Mouse (Mus musculus) layer of hippocampus, postnatal 10 days (tissue): Measurements from ENCODE around the gene Lrrn4cl. TPM values are rescaled to one million over a fixed set of nuclear protein-coding genes. Genes with fewer than 3 reads are reported as not detected.
A peak's percentile ranks its signal among the peaks of the same experiment; 100 is the strongest.
"Not testable (repeated sequence)": the region's sequence is repeated elsewhere in the genome, so short reads cannot be mapped to it uniquely, and the experiment has no call there.

Source experiments
- DNase-seq, 2 experiments: peaks; one replicate each; pipeline ENCODE4 v3.0.0; 2021; ENCODE audit warnings: low spot score in 2 of 2
- long read RNA-seq: library from polyadenylated mRNA; stranded (forward); transcript quantifications from one replicate; pipeline ENCODE4 v2.0.0, GENCODE M21; 2023
- total RNA-seq, 2 experiments: library from RNA; stranded (reverse); gene quantifications; 2 replicates each; pipeline ENCODE4 v1.2.3; 2021

Lrrn4cl gene
- under 1 TPM; 0.66 to 0.78 TPM for total RNA-seq
- long read RNA-seq: 0 reads

DNA sequence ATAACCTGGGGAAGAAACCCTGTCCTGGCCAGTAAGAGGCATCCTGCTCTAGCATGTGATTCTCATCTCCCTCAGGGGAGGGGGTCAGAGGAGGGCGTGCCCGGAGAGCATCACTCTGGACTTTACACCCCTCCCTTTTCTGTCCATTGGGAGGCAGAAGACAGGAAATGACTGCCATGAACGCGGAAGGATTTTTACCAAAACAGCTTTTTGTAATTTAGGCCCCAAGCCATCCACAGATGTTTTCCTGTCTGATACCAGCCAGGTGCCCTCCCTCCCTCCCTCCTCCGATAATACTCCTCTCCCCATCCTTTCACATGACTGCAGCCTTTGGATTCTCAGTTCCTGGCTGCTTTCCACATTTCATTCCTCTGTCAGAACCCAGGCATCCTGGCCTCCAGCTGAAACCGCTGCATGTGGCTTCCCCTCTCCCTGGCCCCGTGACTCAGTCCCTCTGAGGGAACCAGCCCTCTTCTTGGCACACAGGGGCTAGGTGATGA, at the start of gene Lrrn4cl:
Gene Lrrn4cl (plus strand): TSS at position 367 of the 500 bp plus-strand sequence.
- DNase-seq: no peak

DNA sequence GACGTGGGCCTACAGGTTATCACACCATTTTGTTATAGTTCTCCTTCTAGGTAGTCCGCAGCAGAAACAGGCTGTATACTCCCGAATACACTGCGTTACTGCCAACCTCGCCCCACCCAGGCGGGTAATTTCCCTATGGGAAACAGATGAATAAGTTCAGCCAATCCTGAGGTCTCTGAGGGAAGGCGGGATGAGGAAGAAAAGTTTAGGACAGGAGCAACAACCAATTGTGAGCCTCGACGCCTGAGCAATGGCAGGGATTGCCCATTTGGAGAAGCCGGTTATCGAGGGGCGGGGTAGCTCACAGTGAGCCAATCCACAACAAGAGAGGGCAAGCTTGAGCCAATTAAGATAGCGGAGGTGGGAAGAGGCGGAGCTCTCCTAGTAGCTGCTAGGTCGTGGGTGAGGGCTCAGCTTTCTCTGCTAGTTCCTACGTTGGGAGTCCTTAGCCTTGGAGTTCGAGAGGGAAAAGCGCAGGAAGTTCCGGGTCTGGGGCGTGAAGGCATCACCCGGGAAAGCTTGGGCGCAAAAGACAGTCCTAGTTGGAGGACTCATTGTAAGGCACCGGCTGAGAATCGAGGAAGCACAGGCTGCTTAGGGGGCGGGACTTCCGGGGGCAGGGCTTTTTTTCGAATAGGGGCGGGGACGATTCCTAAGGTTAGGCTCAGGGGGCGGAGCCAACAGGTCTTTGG, 48.3 kb upstream of the Lrrn4cl start, which contains the start of gene Zbtb3:
Gene Zbtb3 (plus strand): TSS at position 426 of the 692 bp plus-strand sequence.
- DNase-seq: peak; percentile 90

DNA sequence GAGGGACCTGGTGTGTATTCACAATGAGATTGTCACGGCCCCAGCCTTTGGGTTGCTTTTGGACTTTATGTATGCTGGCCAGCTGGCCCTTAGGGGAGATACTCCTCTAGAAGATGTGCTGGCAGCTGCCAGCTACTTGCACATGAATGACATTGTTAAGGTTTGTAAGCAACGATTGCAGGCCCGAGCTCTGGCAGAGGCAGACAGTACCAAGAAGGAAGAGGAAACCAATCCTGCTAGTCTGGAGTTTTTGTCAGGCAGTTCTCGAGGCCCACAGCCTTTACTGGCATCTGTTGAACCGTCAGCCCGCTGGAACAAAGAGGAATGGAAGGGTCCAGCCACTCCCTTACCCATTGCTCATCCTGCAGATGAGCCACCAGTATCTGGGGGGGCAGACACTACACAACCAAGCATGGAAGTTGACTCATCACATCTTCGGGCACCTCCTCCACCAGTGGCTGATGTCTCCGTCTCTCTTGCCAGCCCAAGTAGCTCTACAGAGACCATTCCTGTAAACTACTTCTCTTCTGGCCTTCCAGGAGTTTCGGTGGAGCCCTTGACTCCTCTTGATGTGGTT, 47.3 kb upstream of the Lrrn4cl start:
- DNase-seq: no peak

DNA sequence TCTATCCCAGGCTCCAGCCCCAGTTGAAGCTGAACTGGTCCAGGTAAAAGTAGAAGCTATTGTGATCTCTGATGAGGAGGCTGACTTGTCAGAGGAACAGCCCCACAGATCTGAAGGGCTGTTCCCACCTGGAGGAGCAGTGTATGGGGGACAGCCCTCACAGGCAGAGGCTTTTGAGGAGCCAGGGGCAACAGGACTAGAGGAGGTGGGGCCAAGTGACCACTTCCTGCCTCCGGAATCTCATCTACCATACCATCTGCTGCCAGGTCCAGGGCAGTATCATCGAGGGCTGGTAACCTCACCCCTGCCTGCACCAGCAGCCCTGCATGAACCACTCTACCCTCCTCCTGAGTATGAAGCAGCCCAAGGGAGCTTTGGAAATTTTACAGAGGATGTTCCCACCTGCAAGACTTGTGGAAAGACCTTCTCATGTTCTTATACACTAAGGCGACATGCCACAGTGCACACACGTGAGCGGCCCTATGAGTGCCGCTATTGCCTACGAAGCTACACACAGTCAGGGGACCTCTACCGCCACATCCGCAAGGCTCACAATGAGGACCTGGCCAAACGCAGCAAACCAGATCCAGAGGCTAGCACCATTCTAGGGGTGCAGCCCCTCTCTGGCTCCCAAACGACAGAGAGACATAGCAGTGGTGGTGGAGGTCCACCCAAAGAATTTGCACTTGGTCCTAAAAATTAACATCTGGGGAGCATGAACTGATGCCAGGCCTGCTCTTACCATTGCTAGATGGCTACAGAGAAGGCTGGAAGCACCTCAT, 46.5 kb upstream of the Lrrn4cl start:
- no peak for DNase-seq

DNA sequence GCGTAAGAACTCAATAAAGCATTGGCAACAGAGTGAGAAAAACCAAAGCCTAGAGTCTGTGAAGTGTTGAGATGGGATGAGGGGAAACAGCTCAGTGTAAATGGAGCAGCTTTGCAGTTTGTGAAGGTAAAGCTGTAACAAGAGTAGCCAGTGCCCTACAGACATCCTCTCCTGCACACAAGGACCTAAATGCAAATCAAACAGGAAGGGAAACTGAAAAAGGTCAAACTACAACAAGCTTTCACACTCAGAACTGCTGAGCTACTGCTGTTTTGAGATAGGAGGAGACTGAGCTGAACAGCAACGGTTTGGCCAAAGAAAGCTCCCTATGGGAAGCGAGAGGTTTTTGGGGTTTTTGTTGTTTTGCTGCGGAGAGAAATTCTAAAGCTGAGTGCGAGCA, 43.8 kb upstream of the Lrrn4cl start:
- no peak for DNase-seq

DNA sequence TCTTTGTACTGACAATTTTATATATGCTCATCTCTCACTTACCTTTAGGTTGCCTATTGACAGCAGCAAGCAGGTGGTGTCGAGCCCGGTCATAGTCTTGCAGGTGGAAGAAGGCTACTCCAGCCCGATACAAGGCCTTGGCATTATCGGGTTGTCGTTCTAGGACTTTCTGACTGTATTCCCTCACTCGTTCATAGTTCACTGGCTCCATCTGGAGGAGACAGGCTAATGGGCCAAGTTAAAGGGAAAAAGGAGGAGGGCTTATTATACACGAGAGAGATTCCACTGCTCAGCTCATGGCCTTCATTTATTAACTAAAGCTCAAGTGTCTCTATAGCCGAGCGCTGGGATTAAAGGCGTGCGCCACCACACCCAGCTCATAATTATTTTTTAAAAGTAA, 34.8 kb upstream of the Lrrn4cl start:
- no peak for DNase-seq

DNA sequence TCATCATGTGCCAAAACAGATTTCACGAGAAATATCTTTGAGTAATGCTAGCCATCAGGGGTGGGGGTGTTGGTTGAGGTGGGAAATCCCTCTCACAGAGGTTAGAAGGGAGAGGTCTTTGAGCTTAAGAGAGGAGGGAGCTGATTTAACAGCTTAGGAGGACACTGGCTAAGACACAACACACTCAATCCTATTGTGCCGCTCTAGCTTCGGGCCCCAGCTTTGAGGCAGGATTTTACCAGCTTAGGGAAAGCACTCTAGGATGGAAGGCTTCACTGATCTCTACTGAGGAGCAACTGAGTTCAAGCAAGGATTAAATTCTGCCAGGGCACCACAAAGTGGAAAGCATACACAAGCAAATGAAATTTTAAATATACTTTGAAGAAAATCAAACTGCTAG, 33.6 kb upstream of the Lrrn4cl start:
- no peak for DNase-seq

DNA sequence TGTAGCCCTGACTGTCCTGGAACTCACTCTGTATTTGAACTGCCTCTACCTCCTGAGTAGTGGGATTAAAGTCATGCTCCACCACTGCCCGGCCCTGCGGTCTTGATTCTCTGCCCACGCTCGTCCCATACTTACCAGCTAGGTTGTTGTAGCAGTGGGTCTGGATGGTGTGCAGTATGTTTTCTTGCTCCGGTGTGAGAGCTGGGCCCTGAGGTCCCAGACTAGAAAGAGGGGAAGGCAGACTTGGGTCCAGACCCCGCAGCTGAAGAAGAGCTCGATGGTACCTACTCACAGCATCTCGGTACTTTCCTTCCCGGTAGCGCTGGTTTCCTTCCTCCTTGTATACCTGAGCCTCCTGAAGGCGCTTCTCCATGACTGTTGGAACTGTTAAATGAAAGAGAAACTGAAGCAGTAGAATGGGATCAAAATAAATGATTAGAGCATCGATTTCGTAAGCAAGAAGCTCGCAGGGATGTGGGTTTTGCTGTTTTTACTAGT, 32.2 kb upstream of the Lrrn4cl start:
- no peak for DNase-seq

DNA sequence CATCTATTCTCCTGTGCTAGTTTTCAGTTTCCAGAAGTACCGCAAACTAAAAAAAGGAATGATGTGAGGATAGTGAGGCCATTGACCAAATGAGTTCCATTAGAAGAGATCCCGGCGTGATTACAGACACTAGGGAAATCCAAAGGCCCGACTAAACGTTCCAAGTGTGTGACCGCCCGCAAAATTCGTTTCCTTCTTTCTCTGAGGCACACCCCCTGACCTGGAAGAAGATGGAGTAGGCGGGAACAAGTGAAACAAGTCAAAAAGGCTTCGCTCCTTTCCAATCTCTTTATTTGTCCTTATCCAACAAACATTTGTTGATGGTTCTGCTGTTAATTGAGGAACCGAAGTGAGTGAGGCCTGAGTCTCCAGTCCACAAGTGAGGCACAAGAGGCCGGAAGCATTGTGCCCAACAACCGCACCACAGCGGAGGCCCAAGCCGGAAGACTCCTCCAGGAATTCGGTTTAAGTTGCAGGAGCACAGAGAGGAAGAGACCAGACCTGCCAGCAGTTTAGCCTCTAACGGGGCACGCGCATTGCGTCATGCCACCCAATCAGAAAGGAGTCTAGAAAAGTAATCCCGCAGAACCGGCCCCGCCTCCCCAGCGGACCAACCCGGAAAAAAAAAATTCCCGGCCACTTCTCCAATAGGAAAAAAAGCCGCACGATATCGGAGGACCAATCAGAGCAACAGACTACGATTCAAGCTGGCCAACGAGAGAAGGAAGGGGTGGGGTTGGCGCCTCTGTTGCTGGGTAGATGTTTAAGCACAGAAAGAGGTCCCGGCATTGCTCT, 31.6 kb upstream of the Lrrn4cl start, which contains the start of gene Ttc9c:
Gene Ttc9c (minus strand): TSS at position 533 of the 795 bp plus-strand sequence.
- peak; percentile 91 to 95 for DNase-seq

DNA sequence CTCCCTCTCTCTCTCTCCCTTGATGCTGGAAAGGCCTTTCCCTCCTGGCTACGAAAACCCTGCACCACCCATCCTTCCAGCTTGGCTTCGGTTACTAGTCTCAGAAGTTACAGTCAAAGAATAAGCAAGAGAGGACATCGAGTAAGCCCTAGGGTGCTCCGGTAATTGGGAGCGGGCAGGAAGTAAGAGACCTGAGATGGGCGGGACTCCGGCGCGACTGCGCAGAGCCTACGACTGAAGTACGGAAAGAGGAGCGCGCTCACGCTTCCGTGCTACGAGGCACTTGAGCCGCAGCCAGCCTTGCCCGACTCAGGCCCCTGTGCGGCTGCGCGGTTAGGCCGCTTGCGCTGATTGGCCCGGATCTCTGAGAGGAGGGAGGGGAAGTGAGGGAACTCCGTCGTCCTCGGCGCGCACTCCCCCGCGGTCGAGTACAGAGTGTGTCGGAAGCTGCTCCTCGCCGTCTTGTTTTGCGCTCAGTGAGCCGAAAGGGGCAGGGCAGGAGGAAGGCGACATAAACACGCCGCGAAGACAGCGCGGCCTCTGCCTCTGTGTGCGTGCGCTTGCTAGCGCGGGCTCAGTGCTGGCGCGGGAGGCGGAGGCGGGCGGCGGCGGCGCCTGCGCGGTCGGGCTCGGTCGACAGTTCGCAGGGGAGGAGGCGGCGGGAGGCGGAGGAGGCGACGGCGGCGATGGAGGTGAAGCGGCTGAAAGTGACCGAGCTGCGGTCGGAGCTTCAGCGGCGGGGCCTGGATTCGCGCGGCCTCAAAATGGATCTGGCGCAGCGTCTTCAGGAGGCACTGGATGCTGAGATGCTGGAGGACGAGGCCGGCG, 30.8 kb upstream of the Lrrn4cl start, which contains the start of gene Hnrnpul2:
Gene Hnrnpul2 (plus strand): TSS at position 415 of the 828 bp plus-strand sequence.
- DNase-seq: peak; percentile 98

DNA sequence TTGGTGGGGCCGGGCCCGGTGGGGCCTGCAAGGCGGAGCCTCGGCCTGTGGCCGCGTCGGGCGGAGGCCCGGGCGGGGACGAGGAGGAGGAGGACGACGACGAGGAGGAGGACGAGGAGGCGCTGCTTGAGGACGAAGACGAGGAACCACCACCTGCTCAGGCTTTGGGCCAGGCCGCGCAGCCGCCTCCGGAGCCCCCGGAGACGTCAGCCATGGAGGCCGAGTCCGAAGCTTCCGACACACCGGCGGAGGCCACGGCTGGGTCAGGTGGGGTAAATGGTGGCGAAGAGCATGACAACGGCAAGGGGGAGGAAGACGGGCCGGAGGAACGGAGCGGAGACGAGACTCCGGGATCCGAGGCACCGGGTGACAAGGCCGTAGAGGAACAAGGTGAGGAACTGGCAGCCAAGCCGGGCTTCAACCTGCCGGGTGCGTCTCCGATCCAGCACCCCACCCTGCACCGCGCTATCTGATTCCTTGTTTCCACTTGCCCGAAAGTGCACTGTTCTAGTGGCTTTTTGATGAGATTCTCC, 30.1 kb upstream of the Lrrn4cl start:
- DNase-seq: no peak

DNA sequence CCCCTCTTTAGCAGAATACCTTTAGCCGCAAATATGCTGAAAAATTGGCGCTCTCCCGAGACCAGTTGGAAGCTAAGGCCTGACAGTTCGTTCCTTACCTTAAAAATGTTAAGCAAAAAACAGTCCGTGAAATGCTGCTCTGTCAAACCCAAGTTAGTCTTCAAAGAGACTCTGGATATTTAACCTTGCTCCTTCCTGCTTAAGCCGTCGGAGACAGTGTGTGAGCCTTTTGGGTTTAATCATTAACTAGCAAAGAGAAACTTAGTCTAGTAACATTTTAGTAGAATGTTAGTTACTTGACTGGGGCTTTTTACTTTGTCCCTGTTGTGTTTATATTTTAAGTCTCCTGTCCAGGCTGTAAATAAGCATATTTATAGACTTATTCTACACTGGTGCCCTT, 29.4 kb upstream of the Lrrn4cl start:
- DNase-seq: no peak

DNA sequence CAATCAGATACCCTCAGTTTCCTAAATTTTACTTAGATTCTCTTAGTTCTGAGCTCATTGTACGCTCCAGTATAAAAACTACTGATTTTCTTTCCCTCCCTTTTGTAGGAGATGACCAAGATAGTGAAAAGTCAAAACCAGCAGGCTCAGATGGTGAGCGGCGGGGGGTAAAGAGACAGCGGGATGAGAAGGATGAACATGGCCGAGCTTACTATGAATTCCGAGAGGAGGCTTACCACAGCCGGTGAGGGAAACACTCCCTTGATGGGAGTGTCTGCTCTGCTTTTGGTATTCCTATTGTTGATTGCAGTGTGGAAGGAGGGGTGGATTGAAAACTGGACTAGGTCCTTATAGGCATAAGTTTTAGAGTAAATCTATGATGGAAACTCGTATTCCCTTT, 27.9 kb upstream of the Lrrn4cl start:
- no peak for DNase-seq

DNA sequence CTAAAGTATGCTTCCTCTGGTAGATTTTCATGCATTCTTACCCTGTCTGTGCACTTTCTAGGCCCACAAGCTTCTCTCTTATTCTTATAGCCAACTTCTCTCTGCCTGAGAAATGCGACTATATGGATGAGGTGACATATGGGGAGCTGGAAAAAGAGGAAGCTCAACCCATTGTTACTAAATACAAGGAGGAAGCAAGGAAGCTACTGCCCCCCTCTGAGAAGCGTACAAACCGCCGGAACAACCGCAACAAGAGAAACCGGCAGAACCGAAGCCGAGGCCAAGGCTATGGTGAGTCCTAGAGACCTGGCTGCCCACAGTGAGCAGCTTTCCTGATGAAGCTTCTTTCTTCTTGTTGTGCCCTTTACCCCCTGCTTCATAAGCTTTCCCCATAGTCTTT, 20.9 kb upstream of the Lrrn4cl start, which contains the start of gene AC129217.1:
Gene AC129217.1 (plus strand): TSS at position 114 of the 400 bp plus-strand sequence.
- no peak for DNase-seq

DNA sequence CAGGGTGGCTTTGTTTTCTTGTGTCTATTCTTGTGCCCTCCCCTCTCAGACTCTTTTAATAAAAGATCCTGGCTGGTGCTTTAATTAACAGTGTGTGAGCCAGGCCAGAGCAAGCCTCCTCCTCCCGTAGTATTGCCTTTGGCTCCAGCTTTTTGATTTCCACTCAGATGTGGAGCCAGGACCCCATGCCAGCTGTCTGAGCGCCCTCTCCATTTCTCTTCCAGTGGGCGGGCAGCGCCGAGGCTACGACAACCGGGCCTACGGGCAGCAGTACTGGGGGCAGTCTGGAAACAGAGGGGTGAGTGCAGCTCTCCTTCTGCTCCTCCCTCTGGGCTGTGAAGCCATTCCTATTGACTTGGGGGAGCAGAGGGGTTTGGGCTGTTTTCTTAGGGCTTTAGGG, 19.9 kb upstream of the Lrrn4cl start:
- DNase-seq: peak; percentile 67 to 68

DNA sequence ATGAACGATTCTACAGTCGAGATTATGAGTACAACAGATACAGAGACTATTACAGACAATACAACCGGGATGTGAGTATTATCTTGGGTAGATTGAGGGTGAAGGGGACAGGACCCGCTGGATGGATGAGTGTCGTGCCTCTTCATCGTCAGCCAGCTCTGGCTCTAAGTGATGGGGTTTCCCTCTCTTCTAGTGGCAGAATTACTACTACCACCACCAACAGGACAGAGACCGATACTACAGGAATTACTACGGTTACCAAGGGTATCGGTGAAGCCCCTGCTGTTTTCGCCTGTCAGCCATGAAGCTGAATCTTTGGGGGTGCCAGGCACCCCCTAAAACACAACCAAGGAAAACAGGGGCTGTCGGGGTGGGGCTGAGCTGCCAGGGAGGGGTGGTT, 19.3 kb upstream of the Lrrn4cl start:
- no peak for DNase-seq

DNA sequence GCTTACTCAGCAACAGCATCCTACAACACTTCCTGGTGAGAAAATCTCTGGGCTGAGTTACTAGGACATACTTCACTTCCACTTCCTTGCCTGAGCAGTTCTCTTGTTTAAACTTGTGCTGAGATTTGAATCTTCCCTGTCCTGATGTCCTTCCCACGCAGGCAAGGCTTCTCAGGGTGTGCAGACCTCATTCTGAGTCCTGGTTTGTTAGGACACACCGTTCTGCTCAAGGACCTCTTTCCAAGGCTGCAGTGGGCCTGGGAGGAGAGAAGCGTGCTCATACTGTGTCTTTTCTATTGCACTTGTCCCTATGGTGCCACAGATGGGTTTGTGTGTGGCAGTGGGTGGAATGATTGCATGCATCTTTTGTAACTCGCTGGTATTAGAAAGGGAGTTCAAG, 17.6 kb upstream of the Lrrn4cl start:
- DNase-seq: no peak

DNA sequence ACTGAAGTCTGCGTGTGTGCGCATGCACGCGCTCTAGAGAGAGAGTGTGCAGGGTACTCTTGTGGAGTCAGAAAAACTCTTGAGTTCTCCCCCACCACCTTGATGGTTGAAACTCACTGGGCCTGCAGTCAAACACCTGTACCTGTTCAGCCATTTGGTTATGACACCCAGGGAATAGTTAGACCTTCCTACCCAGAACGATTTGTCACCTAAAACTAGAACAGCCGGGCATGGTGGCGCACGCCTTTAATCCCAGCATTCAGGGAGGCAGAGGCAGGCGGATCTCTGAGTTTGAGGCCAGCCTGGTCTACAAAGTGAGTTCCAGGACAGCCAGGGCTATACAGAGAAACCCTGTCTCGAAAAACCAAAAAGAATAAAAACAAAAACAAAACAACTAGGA, 14.2 kb upstream of the Lrrn4cl start:
- DNase-seq: not testable (repeated sequence)

DNA sequence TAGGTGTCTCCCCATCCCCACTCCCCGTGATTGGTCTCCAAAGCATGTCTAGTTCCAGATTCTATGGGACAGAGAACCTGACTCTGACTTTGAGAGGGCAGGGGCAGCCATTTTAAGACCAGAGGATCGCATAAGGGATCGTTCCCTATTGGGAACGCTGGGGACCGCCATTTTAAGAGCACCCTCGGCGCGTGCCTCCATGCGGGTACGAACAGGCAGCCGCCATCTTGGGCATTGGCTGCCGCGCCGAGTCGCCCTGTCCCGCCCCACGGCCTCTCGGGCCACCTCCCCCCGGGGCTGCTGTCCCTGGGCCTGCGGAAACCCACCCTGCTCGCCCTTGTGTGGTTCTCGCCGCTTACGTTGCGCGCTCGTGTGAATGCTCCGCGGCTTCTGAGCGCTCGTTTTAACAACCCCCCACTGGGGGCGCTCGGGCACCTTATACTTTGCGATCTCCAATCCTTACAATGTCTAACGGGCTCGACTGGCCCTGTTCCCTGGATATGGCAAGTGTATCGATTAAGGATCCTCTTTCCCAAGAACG, 13.2 kb upstream of the Lrrn4cl start, which contains the start of gene Bscl2:
Gene Bscl2 (plus strand): TSS at position 217 of the 541 bp plus-strand sequence.
- peak; percentile 90 to 92 for DNase-seq
